Comparison of ENCODE assay signal across 20 mouse cellular contexts in the genomic region with DNA sequence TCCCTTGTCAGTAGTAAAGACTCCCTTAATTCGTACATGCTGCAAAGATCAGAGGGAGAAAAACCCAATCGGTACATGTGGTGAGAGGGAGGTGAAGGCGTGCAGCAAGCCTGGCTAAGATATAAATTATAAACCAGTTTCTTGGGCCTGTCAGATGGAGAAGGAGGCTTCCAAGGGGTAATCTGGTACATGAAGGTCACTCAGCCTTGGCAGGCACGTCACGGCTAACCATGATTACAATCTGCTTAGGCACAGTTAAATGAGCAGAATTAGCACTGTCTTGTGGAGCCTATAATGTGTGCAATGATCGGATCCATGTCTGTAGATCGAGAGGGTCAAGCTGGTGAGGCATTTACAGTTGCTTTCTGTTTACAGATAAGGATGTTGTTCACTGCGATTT. TPM values are rescaled to one million over a fixed set of nuclear protein-coding genes. Genes with fewer than 3 reads are reported as not detected.
DNase-seq lines count a peak whose midpoint lies in the region; ATAC-seq and TF ChIP-seq lines count a peak whose summit lies in the region.
"Had no signal": no experiment of that assay in that cellular context is flagged by ENCODE, and none has a peak within 500 bp of the region (broad histone marks: within the 10 kb centered on the region; RNA-seq: fewer than 3 reads in every experiment).

No protein-coding gene starts in this region.

- no peaks in the 10 kb centered on the region for H3K4me1 ChIP-seq in hindbrain, postnatal 0 days (ENCODE audit: insufficient read depth, low read length)
- H3K4me1 ChIP-seq in hindbrain, embryonic 11.5 days (replicated peaks; ENCODE audit: control insufficient read depth, insufficient read depth, low read length): no peaks in the 10 kb centered on the region
- H3K4me1 ChIP-seq: embryonic facial prominence, embryonic 10.5 days; forebrain, embryonic 15.5 days; hindbrain, embryonic 10.5 days; liver, embryonic 13.5 days had no signal

- no peak for TF ChIP-seq CTCF in hindbrain, postnatal 0 days (IDR thresholded peaks at IDR 0.05; ENCODE audit: low read depth)

- peak; percentile 36 to 37 for DNase-seq in cerebellum, postnatal 10 days
- DNase-seq in cerebellum, postnatal 36 days: no peak
- DNase-seq in hindbrain, postnatal 0 days (ENCODE audit: low spot score): peak; percentile 25
- DNase-seq in hindbrain, embryonic 11.5 days (ENCODE audit: low spot score): no peak
- peak; percentile 13 for DNase-seq in adipocyte (ENCODE audit: low spot score)
- DNase-seq in brain, adult 2 months (ENCODE audit: low read depth, low spot score): peak; percentile 43
- DNase-seq in thymus, postnatal 25 days: no peak
- DNase-seq: B cell, adult 2 months; liver, embryonic 13.5 days; right cerebral cortex, adult 18-20 months; thymus, postnatal 36 days had no signal

- no peak overlapping the region for H3K4me3 ChIP-seq in hindbrain, postnatal 0 days (ENCODE audit: low read length)
- no peak overlapping the region for H3K4me3 ChIP-seq in hindbrain, embryonic 11.5 days (ENCODE audit: low read depth, low read length)
- H3K4me3 ChIP-seq: embryonic facial prominence, embryonic 10.5 days; erythroblast, embryonic 14.5 days; forebrain, embryonic 15.5 days; heart, embryonic 13.5 days; hindbrain, embryonic 10.5 days; left cerebral cortex, adult 2 months; liver, embryonic 13.5 days; neural tube, embryonic 13.5 days had no signal

- WGBS in hindbrain, postnatal 0 days: 70% methylated on average over 8 of the region's 8 CpGs
- 92% methylated on average over 8 of the region's 8 CpGs for WGBS in hindbrain, embryonic 11.5 days

- H3K36me3 ChIP-seq in hindbrain, postnatal 0 days (ENCODE audit: insufficient read depth, low read length): peaks cover 9% of the 10 kb centered on the region; the same call in 1 of the 2 replicates
- no peaks in the 10 kb centered on the region; the same call in 1 of the 2 replicates for H3K36me3 ChIP-seq in hindbrain, embryonic 11.5 days (ENCODE audit: control insufficient read depth, insufficient read depth, low read length)

- H3K9me3 ChIP-seq in hindbrain, postnatal 0 days (ENCODE audit: low read length): no peaks in the 10 kb centered on the region
- no peaks in the 10 kb centered on the region for H3K9me3 ChIP-seq in hindbrain, embryonic 11.5 days (ENCODE audit: control insufficient read depth, low read length)
- H3K9me3 ChIP-seq: embryonic facial prominence, embryonic 10.5 days; forebrain, embryonic 15.5 days; heart, embryonic 13.5 days; hindbrain, embryonic 10.5 days; liver, embryonic 13.5 days; neural tube, embryonic 13.5 days had no signal

- no peak overlapping the region for H3K4me2 ChIP-seq in hindbrain, postnatal 0 days (ENCODE audit: low read depth, low read length)
- H3K4me2 ChIP-seq in hindbrain, embryonic 11.5 days (replicated peaks; ENCODE audit: low read depth, low read length): no peak overlapping the region
- H3K4me2 ChIP-seq: forebrain, embryonic 15.5 days; heart, embryonic 13.5 days; liver, embryonic 13.5 days; neural tube, embryonic 13.5 days had no signal

- H3K9ac ChIP-seq in hindbrain, postnatal 0 days (replicated peaks; ENCODE audit: low read length): no peak overlapping the region
- no peak overlapping the region for H3K9ac ChIP-seq in hindbrain, embryonic 11.5 days (ENCODE audit: low read depth, low read length)
- H3K9ac ChIP-seq: forebrain, embryonic 15.5 days; heart, embryonic 13.5 days; liver, embryonic 13.5 days; neural tube, embryonic 13.5 days had no signal

- H3K27ac ChIP-seq in hindbrain, postnatal 0 days: no peak overlapping the region
- no peak overlapping the region for H3K27ac ChIP-seq in hindbrain, embryonic 11.5 days (ENCODE audit: low read depth, low read length)
- H3K27ac ChIP-seq: embryonic facial prominence, embryonic 10.5 days; forebrain, embryonic 15.5 days; heart, embryonic 13.5 days; hindbrain, embryonic 10.5 days; liver, embryonic 13.5 days; neural tube, embryonic 13.5 days; stomach, postnatal 0 days had no signal

- H3K27me3 ChIP-seq in hindbrain, postnatal 0 days (ENCODE audit: insufficient read depth, low read length): no peaks in the 10 kb centered on the region
- no peaks in the 10 kb centered on the region for H3K27me3 ChIP-seq in hindbrain, embryonic 11.5 days (ENCODE audit: control insufficient read depth, insufficient read depth, low read length)
- H3K27me3 ChIP-seq: forebrain, embryonic 15.5 days; heart, embryonic 13.5 days; liver, embryonic 13.5 days; neural tube, embryonic 13.5 days had no signal

- no peak for ATAC-seq in hindbrain, postnatal 0 days
- no peak for ATAC-seq in hindbrain, embryonic 11.5 days (ENCODE audit: low FRiP score)
- ATAC-seq: forebrain, embryonic 15.5 days; midbrain, embryonic 16.5 days had no signal

RNA-seq across cellular contexts. Expression of a gene that starts 26.9 kb away (rescaled TPM):
- total RNA-seq in hindbrain, postnatal 0 days (2014; rRNA removed): 200 and 229 TPM in 2 replicates
- polyA plus RNA-seq in hindbrain, postnatal 0 days (2015; fragmentation: Nextera tagmentation; extraction: Ambion mirVana): 97.2 and 101 TPM in 2 replicates
- polyA plus RNA-seq in hindbrain, embryonic 11.5 days (2014; fragmentation: Nextera tagmentation; extraction: Ambion mirVana): 47.7 and 57.6 TPM in 2 replicates

Comparison
In these comparisons a context has a peak if more than half of its experiments do, and no peak if none do; other contexts are left out.
1. DNase-seq: peak in cerebellum, postnatal 10 days (2 of 2), hindbrain, postnatal 0 days (single experiment), adipocyte (single experiment) and brain, adult 2 months (single experiment); none in cerebellum, postnatal 36 days (0 of 2), hindbrain, embryonic 11.5 days (single experiment) and thymus, postnatal 25 days (single experiment).